Mouse (Mus musculus) layer of hippocampus, postnatal 10 days (tissue): ENCODE data around the gene Trim16. TPM values are rescaled to one million over a fixed set of nuclear protein-coding genes. Genes with fewer than 3 reads are reported as not detected.

Experiments
- DNase-seq, 2 experiments: peaks; one replicate each; pipeline ENCODE4 v3.0.0; 2021; ENCODE audit warnings: low spot score in 2 of 2
- total RNA-seq, 2 experiments: library from RNA; stranded (reverse); gene quantifications; 2 replicates each; pipeline ENCODE4 v1.2.3; 2021

The Trim16 gene
- total RNA-seq, 2 experiments from 2014 or later, result 5.3 to 5.5 TPM

- DNase-seq, result no peak
Observed at GRCm38 (mm10) chr11:62890796-62891195, 70.8 kb downstream of the Trim16 start.

- no peak for DNase-seq
Observed at GRCm38 (mm10) chr11:62891763-62892162, 71.7 kb downstream of the Trim16 start.

Other genes with a start within 250 kb of the Trim16 start
- gene Trpv2, start 245.7 kb upstream of the Trim16 start, total RNA-seq, result 10 to 100 TPM; 26.1 to 26.3 TPM
- 10 to 100 TPM; 10.7 to 11.3 TPM for gene Lrrc75a, start 171.7 kb upstream of the Trim16 start, total RNA-seq
- 10 to 100 TPM; 19.1 to 23.4 TPM for gene Mmgt2, start 171.6 kb upstream of the Trim16 start, total RNA-seq
- gene Zfp287, start 88.3 kb upstream of the Trim16 start, total RNA-seq, result 10 to 100 TPM; 17.8 to 19.9 TPM
- gene Gm10428, start 67.1 kb upstream of the Trim16 start, total RNA-seq, result not detected
- 10 to 100 TPM; 20.8 to 21.7 TPM for gene Zfp286, start 30.8 kb upstream of the Trim16 start, total RNA-seq
- under 1 TPM; 0.51 to 0.53 TPM for gene Fbxw10, start 26.8 kb downstream of the Trim16 start, total RNA-seq
- gene Tvp23b, start 59.2 kb downstream of the Trim16 start, total RNA-seq, result 10 to 100 TPM; 24.5 to 25.3 TPM
- not detected for gene Cdrt4, start 131.0 kb downstream of the Trim16 start, total RNA-seq
- under 1 TPM; 0.38 to 0.80 TPM for gene Tekt3, start 241.4 kb downstream of the Trim16 start, total RNA-seq